Comparison of ENCODE assay signal across 8 mouse cellular contexts in genomic region chr11:83850586-83851272, GRCm38 (mm10). TPM values are rescaled to one million over a fixed set of nuclear protein-coding genes. Genes with fewer than 3 reads are reported as not detected.
A peak's percentile ranks its signal among the peaks of the same experiment; 100 is the strongest.
DNase-seq lines count a peak whose midpoint lies in the region; ATAC-seq lines count a peak whose summit lies in the region.

No protein-coding gene starts in this region.

- no peak for ATAC-seq in megakaryocyte, adult 5-6 weeks (ENCODE audit: poor library complexity, severe bottlenecking)
- peak; percentile 38 for ATAC-seq in intestine, embryonic 15.5 days
- no peak for ATAC-seq in liver, embryonic 12.5 days
- ATAC-seq in stomach, embryonic 15.5 days (ENCODE audit: insufficient read depth, low FRiP score, low read depth), result no peak; the same call in 1 of the 2 replicates

- H3K27ac ChIP-seq in intestine, embryonic 15.5 days, result peak overlapping the region; percentile 84
- H3K27ac ChIP-seq in liver, embryonic 12.5 days, result no peak overlapping the region; the same call in 1 of the 2 replicates
- peak overlapping the region; percentile 81 for H3K27ac ChIP-seq in stomach, embryonic 15.5 days

- DNase-seq in thymus, postnatal 36 days, result no peak
- DNase-seq in adrenal gland, adult 2 months, result no peak
- DNase-seq in gastrocnemius, postnatal 10 days, result no peak

- H3K9ac ChIP-seq in intestine, embryonic 15.5 days, result peak overlapping the region; percentile 63
- 0 out of 2 replicates have a peak overlapping the region, but pooled peaks have one; percentile 17 for H3K9ac ChIP-seq in liver, embryonic 12.5 days
- peak overlapping the region; percentile 39; the same call in 1 of the 2 replicates for H3K9ac ChIP-seq in stomach, embryonic 15.5 days

- no peaks in the 10 kb centered on the region for H3K36me3 ChIP-seq in megakaryocyte, embryonic 14.5 days (replicated peaks; ENCODE audit: low read length)
- H3K36me3 ChIP-seq in intestine, embryonic 15.5 days, result no peaks in the 10 kb centered on the region
- 0 out of 2 replicates have a peak, but pooled peaks cover 3% of the 10 kb centered on the region for H3K36me3 ChIP-seq in liver, embryonic 12.5 days
- no peaks in the 10 kb centered on the region for H3K36me3 ChIP-seq in stomach, embryonic 15.5 days

- under 1% methylated on average over 24 of the region's 24 CpGs for WGBS in intestine, embryonic 15.5 days
- 2% methylated on average over 24 of the region's 24 CpGs for WGBS in liver, embryonic 12.5 days (ENCODE audit: insufficient replicate concordance)
- WGBS in stomach, embryonic 15.5 days, result 2% methylated on average over 24 of the region's 24 CpGs

- peaks cover 42% of the 10 kb centered on the region for H3K4me1 ChIP-seq in megakaryocyte, embryonic 14.5 days
- no peaks in the 10 kb centered on the region; the same call in 1 of the 2 replicates for H3K4me1 ChIP-seq in intestine, embryonic 15.5 days (replicated peaks)
- H3K4me1 ChIP-seq in liver, embryonic 12.5 days, result no peaks in the 10 kb centered on the region
- H3K4me1 ChIP-seq in stomach, embryonic 15.5 days, result no peaks in the 10 kb centered on the region

- H3K27me3 ChIP-seq in megakaryocyte, embryonic 14.5 days (replicated peaks), result peaks cover 90% of the 10 kb centered on the region
- peaks cover 37% of the 10 kb centered on the region for H3K27me3 ChIP-seq in intestine, embryonic 15.5 days (replicated peaks)
- H3K27me3 ChIP-seq in liver, embryonic 12.5 days (replicated peaks), result peaks cover 86% of the 10 kb centered on the region
- H3K27me3 ChIP-seq in stomach, embryonic 15.5 days (replicated peaks), result peaks cover 28% of the 10 kb centered on the region

- H3K9me3 ChIP-seq in megakaryocyte, embryonic 14.5 days, result 0 out of 2 replicates have a peak, but pooled peaks cover 4% of the 10 kb centered on the region
- no peaks in the 10 kb centered on the region for H3K9me3 ChIP-seq in intestine, embryonic 15.5 days
- no peaks in the 10 kb centered on the region for H3K9me3 ChIP-seq in liver, embryonic 12.5 days (replicated peaks)
- no peaks in the 10 kb centered on the region for H3K9me3 ChIP-seq in stomach, embryonic 15.5 days

- peak overlapping the region; percentile 62 for H3K4me2 ChIP-seq in intestine, embryonic 15.5 days (replicated peaks)
- H3K4me2 ChIP-seq in liver, embryonic 12.5 days, result peak overlapping the region; percentile 54
- H3K4me2 ChIP-seq in stomach, embryonic 15.5 days, result peak overlapping the region; percentile 54

- peak overlapping the region; percentile 18 for H3K4me3 ChIP-seq in megakaryocyte, embryonic 14.5 days (replicated peaks)
- H3K4me3 ChIP-seq in intestine, embryonic 15.5 days (replicated peaks), result peak overlapping the region; percentile 44
- H3K4me3 ChIP-seq in liver, embryonic 12.5 days, result peak overlapping the region; percentile 46
- H3K4me3 ChIP-seq in stomach, embryonic 15.5 days (replicated peaks), result peak overlapping the region; percentile 43

RNA-seq across cellular contexts. Expression of gene Hnf1b, which starts 0.9 kb away (rescaled TPM):
- polyA plus RNA-seq in megakaryocyte, embryonic 14.5 days (2012; ENCODE audit: insufficient read depth, low replicate concordance), result not detected in 2 replicates
- total RNA-seq in megakaryocyte, adult 5-6 weeks (2015), result not detected in 2 replicates
- not detected in 2 replicates for total RNA-seq in megakaryocyte, adult 5-6 weeks (2017)
- 9.3 and 11.2 TPM in 2 replicates for polyA plus RNA-seq in intestine, embryonic 15.5 days (2015; fragmentation: Nextera tagmentation; extraction: Ambion mirVana)
- 2.2 and 2.5 TPM in 2 replicates for polyA plus RNA-seq in liver, embryonic 12.5 days (2016; fragmentation: Nextera tagmentation; extraction: Ambion mirVana)
- polyA plus RNA-seq in stomach, embryonic 15.5 days (2015; fragmentation: Nextera tagmentation; extraction: Ambion mirVana), result 6.0 and 8.0 TPM in 2 replicates
- not detected for total RNA-seq in adrenal gland, adult 2 months (2021)
- 0.26 and 0.53 TPM in 2 replicates for polyA plus RNA-seq in adrenal gland, adult 2 months (2012; rRNA removed)
- not detected for total RNA-seq in gastrocnemius, postnatal 10 days (2021)
